Mouse (Mus musculus) testis, postnatal 14 days (tissue): ENCODE data around the gene Tmem108.

ENCODE experiments used
- DNase-seq: peaks from one replicate; pipeline ENCODE4 v3.0.0; 2021; ENCODE audit warnings: low spot score

Gene Tmem108

GRCm38 (mm10) chr9:103628861-103629469, 132.7 kb downstream of the Tmem108 start:
- DNase-seq: no peak

- no peak for DNase-seq
Measured at GRCm38 (mm10) chr9:103627404-103627900, 134.2 kb downstream of the Tmem108 start.

- no peak for DNase-seq
Measured at GRCm38 (mm10) chr9:103626156-103626555, 135.5 kb downstream of the Tmem108 start.

- DNase-seq: peak; percentile 50
Measured at GRCm38 (mm10) chr9:103624649-103625048, 137.0 kb downstream of the Tmem108 start.

GRCm38 (mm10) chr9:103623560-103624316, 137.9 kb downstream of the Tmem108 start:
- DNase-seq: peak; percentile 47

GRCm38 (mm10) chr9:103622988-103623387, 138.6 kb downstream of the Tmem108 start:
- DNase-seq: no peak

GRCm38 (mm10) chr9:103621870-103622269, 139.8 kb downstream of the Tmem108 start:
- DNase-seq: no peak

GRCm38 (mm10) chr9:103620517-103621212, 141.0 kb downstream of the Tmem108 start:
- DNase-seq: no peak

GRCm38 (mm10) chr9:103614260-103614659, 147.4 kb downstream of the Tmem108 start:
- DNase-seq: no peak

- DNase-seq: no peak
Measured at GRCm38 (mm10) chr9:103608161-103609058, 153.2 kb downstream of the Tmem108 start.

- no peak for DNase-seq
Measured at GRCm38 (mm10) chr9:103606056-103606455, 155.6 kb downstream of the Tmem108 start.

- no peak for DNase-seq
Measured at GRCm38 (mm10) chr9:103603792-103604191, 157.8 kb downstream of the Tmem108 start.

- no peak for DNase-seq
Measured at GRCm38 (mm10) chr9:103601878-103602277, 159.8 kb downstream of the Tmem108 start.

- DNase-seq: no peak
Measured at GRCm38 (mm10) chr9:103600834-103601233, 160.8 kb downstream of the Tmem108 start.

GRCm38 (mm10) chr9:103599908-103600307, 161.7 kb downstream of the Tmem108 start:
- DNase-seq: no peak

GRCm38 (mm10) chr9:103597861-103598260, 163.8 kb downstream of the Tmem108 start:
- DNase-seq: no peak

- DNase-seq: no peak
Measured at GRCm38 (mm10) chr9:103595190-103595837, 166.3 kb downstream of the Tmem108 start.

GRCm38 (mm10) chr9:103594423-103595189, 167.0 kb downstream of the Tmem108 start:
- no peak for DNase-seq

- no peak for DNase-seq
Measured at GRCm38 (mm10) chr9:103593079-103593478, 168.6 kb downstream of the Tmem108 start.

- no peak for DNase-seq
Measured at GRCm38 (mm10) chr9:103591962-103592361, 169.7 kb downstream of the Tmem108 start.
